18 mouse cellular contexts compared by ENCODE assay signal in genomic region chr2:38697128-38698120, GRCm38 (mm10). TPM values are rescaled to one million over a fixed set of nuclear protein-coding genes. Genes with fewer than 3 reads are reported as not detected.
DNase-seq lines count a peak whose midpoint lies in the region; ATAC-seq lines count a peak whose summit lies in the region.
"Had no signal": no experiment of that assay in that cellular context is flagged by ENCODE, and none has a peak within 500 bp of the region (broad histone marks: within the 10 kb centered on the region; RNA-seq: fewer than 3 reads in every experiment).

No protein-coding gene starts in this region.

- ATAC-seq in forebrain, embryonic 12.5 days (ENCODE audit: low FRiP score): peak; percentile 44
- ATAC-seq in hindbrain, embryonic 15.5 days (ENCODE audit: low FRiP score, low read depth): peak; percentile 15; the same call in 1 of the 2 replicates
- no peak for ATAC-seq in kidney, embryonic 14.5 days (ENCODE audit: low FRiP score, low TSS enrichment)
- ATAC-seq: inflammation-experienced regulatory T-cells, adult 6 months had no signal

- no peaks in the 10 kb centered on the region for H3K36me3 ChIP-seq in forebrain, embryonic 12.5 days (replicated peaks)
- no peaks in the 10 kb centered on the region for H3K36me3 ChIP-seq in hindbrain, embryonic 15.5 days
- H3K36me3 ChIP-seq in kidney, embryonic 14.5 days (ENCODE audit: control insufficient read depth, insufficient read depth, low read length): no peaks in the 10 kb centered on the region
- H3K36me3 ChIP-seq: embryonic facial prominence, embryonic 15.5 days; heart, embryonic 15.5 days; stomach, embryonic 15.5 days had no signal

- H3K27ac ChIP-seq in forebrain, embryonic 12.5 days: no peak overlapping the region
- no peak overlapping the region for H3K27ac ChIP-seq in hindbrain, embryonic 15.5 days (replicated peaks)
- H3K27ac ChIP-seq in kidney, embryonic 14.5 days (ENCODE audit: low read depth, low read length): no peak overlapping the region
- H3K27ac ChIP-seq: embryonic facial prominence, embryonic 15.5 days; heart, embryonic 15.5 days; stomach, embryonic 15.5 days had no signal

- H3K4me3 ChIP-seq in forebrain, embryonic 12.5 days (replicated peaks): no peak overlapping the region
- H3K4me3 ChIP-seq in hindbrain, embryonic 15.5 days: no peak overlapping the region
- no peak overlapping the region for H3K4me3 ChIP-seq in kidney, embryonic 14.5 days (ENCODE audit: low read length)
- H3K4me3 ChIP-seq: embryonic facial prominence, embryonic 15.5 days; heart, embryonic 15.5 days; stomach, embryonic 15.5 days had no signal

- H3K27me3 ChIP-seq in forebrain, embryonic 12.5 days: peaks cover 100% of the 10 kb centered on the region
- H3K27me3 ChIP-seq in hindbrain, embryonic 15.5 days: peaks cover 21% of the 10 kb centered on the region; the same call in 1 of the 2 replicates
- H3K27me3 ChIP-seq in kidney, embryonic 14.5 days (ENCODE audit: control insufficient read depth, insufficient read depth, low read length): no peaks in the 10 kb centered on the region

- no peak overlapping the region; the same call in 1 of the 2 replicates for H3K9ac ChIP-seq in forebrain, embryonic 12.5 days
- no peak overlapping the region for H3K9ac ChIP-seq in hindbrain, embryonic 15.5 days
- no peak overlapping the region for H3K9ac ChIP-seq in kidney, embryonic 14.5 days (ENCODE audit: low read depth, low read length)
- H3K9ac ChIP-seq: embryonic facial prominence, embryonic 15.5 days; heart, embryonic 15.5 days; stomach, embryonic 15.5 days had no signal

- peak; percentile 21 for DNase-seq in ES-CJ7 (ENCODE audit: low read depth, low spot score)
- DNase-seq in neural tube, embryonic 10.5 days (ENCODE audit: extremely low spot score, low spot score): peak; percentile 30
- DNase-seq in spleen, adult 18-20 months: no peak
- no peak for DNase-seq in right cerebral cortex, postnatal 36 days (ENCODE audit: low spot score in 2 of 2)
- no peak for DNase-seq in urinary bladder, postnatal 25 days (ENCODE audit: low spot score)
- DNase-seq: cerebellum, adult 8-10 months; kidney, postnatal 14 days; layer of hippocampus, postnatal 36 days; lung, adult 2 months; right cerebral cortex, postnatal 25 days had no signal

- WGBS in forebrain, embryonic 12.5 days: 9% methylated on average over 27 of the region's 27 CpGs
- WGBS in hindbrain, embryonic 15.5 days: 20% methylated on average over 27 of the region's 27 CpGs
- WGBS in kidney, embryonic 14.5 days: 61% methylated on average over 27 of the region's 27 CpGs

- H3K9me3 ChIP-seq in forebrain, embryonic 12.5 days: no peaks in the 10 kb centered on the region
- H3K9me3 ChIP-seq in hindbrain, embryonic 15.5 days: no peaks in the 10 kb centered on the region
- no peaks in the 10 kb centered on the region for H3K9me3 ChIP-seq in kidney, embryonic 14.5 days (ENCODE audit: control insufficient read depth, low read length)
- H3K9me3 ChIP-seq: embryonic facial prominence, embryonic 15.5 days; heart, embryonic 15.5 days; stomach, embryonic 15.5 days had no signal

- H3K4me1 ChIP-seq in forebrain, embryonic 12.5 days: peaks cover 37% of the 10 kb centered on the region
- peaks cover 9% of the 10 kb centered on the region for H3K4me1 ChIP-seq in hindbrain, embryonic 15.5 days (replicated peaks)
- H3K4me1 ChIP-seq in kidney, embryonic 14.5 days (ENCODE audit: control insufficient read depth, insufficient read depth, low read length): no peaks in the 10 kb centered on the region
- H3K4me1 ChIP-seq: embryonic facial prominence, embryonic 15.5 days; heart, embryonic 15.5 days; stomach, embryonic 15.5 days had no signal

- peak overlapping the region; percentile 29 for H3K4me2 ChIP-seq in forebrain, embryonic 12.5 days
- H3K4me2 ChIP-seq in hindbrain, embryonic 15.5 days: peak overlapping the region; percentile 30
- no peak overlapping the region for H3K4me2 ChIP-seq in kidney, embryonic 14.5 days (replicated peaks; ENCODE audit: low read depth, low read length)
- H3K4me2 ChIP-seq: embryonic facial prominence, embryonic 15.5 days; heart, embryonic 15.5 days; stomach, embryonic 15.5 days had no signal

RNA-seq across cellular contexts. Expression of gene Nr5a1, which starts 16.9 kb away (rescaled TPM):
- polyA plus RNA-seq in forebrain, embryonic 12.5 days (2016; fragmentation: Nextera tagmentation; extraction: Ambion mirVana): 1.1 TPM in 2 replicates
- 0.05 TPM in 1 of 2 replicates, not detected in the other for polyA plus RNA-seq in hindbrain, embryonic 15.5 days (2015; fragmentation: Nextera tagmentation; extraction: Ambion mirVana)
- 0.13 and 0.23 TPM in 2 replicates for polyA plus RNA-seq in kidney, embryonic 14.5 days (2014; fragmentation: Nextera tagmentation; extraction: Ambion mirVana)
- polyA plus RNA-seq: heart, embryonic 15.5 days; inflammation-experienced regulatory T-cells, adult 6 months; neural tube, embryonic 14.5 days had no signal

RNA-seq across cellular contexts. Expression of gene Psmb7, which starts 53.5 kb away (rescaled TPM):
- polyA plus RNA-seq in forebrain, embryonic 12.5 days (2016; fragmentation: Nextera tagmentation; extraction: Ambion mirVana): 294 and 303 TPM in 2 replicates
- 269 and 274 TPM in 2 replicates for polyA plus RNA-seq in hindbrain, embryonic 15.5 days (2015; fragmentation: Nextera tagmentation; extraction: Ambion mirVana)
- 287 and 379 TPM in 2 replicates for polyA plus RNA-seq in kidney, embryonic 14.5 days (2014; fragmentation: Nextera tagmentation; extraction: Ambion mirVana)

Comparison
In these comparisons a context has a peak if more than half of its experiments do, and no peak if none do; other contexts are left out.
1. DNase-seq: peak in ES-CJ7 (single experiment) and neural tube, embryonic 10.5 days (single experiment); none in spleen, adult 18-20 months (0 of 2), right cerebral cortex, postnatal 36 days (0 of 2) and urinary bladder, postnatal 25 days (single experiment).